Mouse (Mus musculus): Measurements from ENCODE around the gene D330045A20Rik. TPM values are rescaled to one million over a fixed set of nuclear protein-coding genes. Genes with fewer than 3 reads are reported as not detected.
"Not testable (repeated sequence)": the region's sequence is repeated elsewhere in the genome, so short reads cannot be mapped to it uniquely, and the experiment has no call there.

D330045A20Rik gene
- total RNA-seq, 4 experiments from 2014 or later, result 0.15 to 0.57 (median 0.49) TPM

- no peak for DNase-seq (ENCODE audit: low spot score in 2 of 2)
Measured at GRCm38 (mm10) chrX:139570054-139570453, 89.9 kb downstream of the D330045A20Rik start.

DNA sequence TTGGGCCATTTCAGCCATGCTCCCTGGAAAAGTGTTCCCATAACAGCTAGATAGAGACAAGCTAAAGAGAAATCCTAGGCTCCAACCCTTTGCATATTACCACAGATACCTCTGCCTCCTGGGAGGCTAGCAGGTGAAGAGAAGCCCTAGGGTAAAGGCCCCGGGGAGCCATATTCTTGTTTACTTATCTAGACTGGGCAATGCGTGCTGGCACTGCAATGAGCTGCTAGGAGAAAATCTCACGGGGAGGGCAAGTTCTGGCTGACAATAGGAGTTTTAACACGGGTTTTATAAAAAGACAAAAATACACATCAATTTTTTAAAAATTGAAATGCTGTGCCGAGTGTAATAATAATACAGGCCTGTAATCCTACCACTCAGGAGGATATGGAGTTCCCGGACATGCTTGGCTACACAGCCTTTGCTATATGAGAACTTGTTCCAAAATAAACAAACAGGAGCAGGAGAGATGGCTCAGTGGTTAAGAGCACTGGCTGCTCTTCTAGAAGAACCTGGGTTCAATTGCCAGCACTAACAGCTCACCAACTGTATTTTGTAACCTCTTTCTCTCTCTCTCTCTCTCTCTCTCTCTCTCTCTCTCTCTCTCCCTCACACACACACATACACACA is 98.6 kb downstream of the D330045A20Rik start:
- no peak for DNase-seq (ENCODE audit: low spot score in 2 of 2)

- DNase-seq (ENCODE audit: low spot score in 2 of 2), result no peak
Measured at GRCm38 (mm10) chrX:139583616-139584015, 103.4 kb downstream of the D330045A20Rik start.

DNA sequence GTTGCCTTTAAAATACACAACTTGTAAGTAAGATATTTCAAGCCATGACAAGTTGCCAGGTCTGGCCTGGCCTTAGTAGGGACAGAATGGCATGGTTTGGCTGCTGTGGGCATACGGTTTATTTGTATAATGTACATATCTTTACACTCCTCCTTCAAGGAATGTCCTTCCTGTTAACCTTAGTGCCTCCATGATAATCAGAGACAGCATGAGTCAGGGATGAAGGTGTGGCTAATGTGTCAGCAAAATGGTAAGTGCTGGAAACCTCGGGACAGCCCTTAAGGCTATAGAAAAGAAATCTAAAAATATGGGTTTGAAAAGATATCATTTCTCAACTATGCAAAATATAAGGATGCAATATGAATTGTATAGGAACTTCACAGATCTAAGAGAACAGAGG is 106.5 kb downstream of the D330045A20Rik start:
- not testable (repeated sequence) for DNase-seq (ENCODE audit: low spot score in 2 of 2)

DNA sequence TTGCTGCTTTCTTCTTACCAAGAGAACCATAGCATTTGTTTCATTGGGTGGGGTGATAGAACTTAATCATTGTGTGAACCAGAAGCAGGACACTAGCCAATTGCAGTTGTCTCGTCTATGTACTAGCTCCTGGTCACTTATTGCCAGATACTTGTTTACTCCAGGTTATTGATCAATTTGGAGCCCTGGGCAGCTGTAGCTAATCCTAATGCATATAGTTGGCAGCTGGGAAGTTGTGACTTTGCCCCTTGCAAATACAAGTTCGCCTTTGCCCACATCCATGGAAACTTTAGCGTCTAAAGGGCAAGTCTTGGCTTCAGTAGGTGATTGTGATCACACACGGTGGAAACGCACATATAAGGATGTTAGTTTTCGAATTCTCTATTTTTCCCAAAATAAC is 116.2 kb downstream of the D330045A20Rik start:
- DNase-seq (ENCODE audit: low spot score in 2 of 2), result no peak

Other genes starting within 250 kb of the D330045A20Rik start
- not detected for gene Trap1a, start 146.7 kb upstream of the D330045A20Rik start, total RNA-seq (2022)
- 10 to 100 TPM; 13.0 to 15.5 (median 14.4) TPM for gene Rnf128, start 82.9 kb downstream of the D330045A20Rik start, total RNA-seq (2022)
- 1 to 10 TPM; 3.1 to 5.6 (median 4.1) TPM for gene Tbc1d8b, start 204.6 kb downstream of the D330045A20Rik start, total RNA-seq (2022)
- not detected for gene Gm15013, start 234.1 kb downstream of the D330045A20Rik start, total RNA-seq (2022)

All from left cerebral cortex, adult 8-10 months (tissue).